Mouse (Mus musculus) right cerebral cortex, postnatal 36 days (tissue): Measurements from ENCODE around the gene Rbl2.

Experiments used
- DNase-seq, 2 experiments: peaks; one replicate each; pipeline ENCODE4 v3.0.0; 2022; ENCODE audit warnings: low spot score in 2 of 2, mixed read lengths in 1 of 2

Rbl2 gene

DNA sequence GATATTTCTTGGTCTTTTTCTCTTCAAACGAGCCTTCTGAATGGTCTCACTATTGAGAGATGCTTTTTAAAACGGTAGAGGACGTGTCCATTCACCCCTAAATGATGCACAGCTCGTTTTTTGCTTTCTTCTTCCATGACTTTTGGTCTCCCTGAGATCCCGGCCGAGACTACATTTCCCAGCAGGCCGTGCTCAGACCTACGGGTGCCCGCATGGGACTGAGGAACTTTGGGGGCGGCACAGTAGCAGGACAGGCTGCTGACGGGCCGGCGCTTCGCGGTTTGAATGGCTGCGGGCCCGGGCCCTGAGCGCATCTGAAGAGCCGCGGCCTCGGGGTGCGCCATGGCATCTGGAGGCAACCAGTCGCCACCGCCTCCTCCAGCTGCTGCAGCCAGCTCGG is at the start of gene Rbl2:
Gene Rbl2, plus strand, starts transcription at position 224 of the 400 bp plus-strand sequence.
- DNase-seq: peak; percentile 93 to 94

GRCm38 (mm10) chr8:91034417-91034816 is 35.4 kb upstream of the Rbl2 start:
- no peak for DNase-seq

GRCm38 (mm10) chr8:91036905-91037304 is 33.0 kb upstream of the Rbl2 start:
- DNase-seq: no peak

DNA sequence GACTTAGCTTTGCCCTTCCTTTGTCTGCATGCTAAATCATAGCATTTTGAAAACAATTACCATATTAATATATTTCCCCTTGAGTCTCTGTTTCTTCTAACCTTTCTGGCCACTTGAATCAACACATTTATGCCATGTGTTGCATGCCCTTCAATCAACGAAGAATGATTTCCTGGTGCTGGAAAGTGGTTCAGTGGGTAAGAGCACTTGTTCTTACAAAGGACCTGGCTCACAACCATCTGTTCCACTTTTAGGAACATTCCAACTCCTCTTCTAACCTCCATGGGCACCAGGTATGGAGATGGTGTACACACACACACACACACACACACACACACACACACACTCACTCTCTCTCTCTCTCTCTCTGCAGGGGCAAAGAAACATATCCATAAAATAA is 31.2 kb upstream of the Rbl2 start:
- no peak for DNase-seq

GRCm38 (mm10) chr8:91046370-91046769 is 23.5 kb upstream of the Rbl2 start:
- DNase-seq: no peak

- DNase-seq: peak; percentile 56 to 65
Measured at GRCm38 (mm10) chr8:91051037-91051436, 18.8 kb upstream of the Rbl2 start.

- no peak for DNase-seq
Measured at GRCm38 (mm10) chr8:91054418-91054817, 15.4 kb upstream of the Rbl2 start.

DNA sequence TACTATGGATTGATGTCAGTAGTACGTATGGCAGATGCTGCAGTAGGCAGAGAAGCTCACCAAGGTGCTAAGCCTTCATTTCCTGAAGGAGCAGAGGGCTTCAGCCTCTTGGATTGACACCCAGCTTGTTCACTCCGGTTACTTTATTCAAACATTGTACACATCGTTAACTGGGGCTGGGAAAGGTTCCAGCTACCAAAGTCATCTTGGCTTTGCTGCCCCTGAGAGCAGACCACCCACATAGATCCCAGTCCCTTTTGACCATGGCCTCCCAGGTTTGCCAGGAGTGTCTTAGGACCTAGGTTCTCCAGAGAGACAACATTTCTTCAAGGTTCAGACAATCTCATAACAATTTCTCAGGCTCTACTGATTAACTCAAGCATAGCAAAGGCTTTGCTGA is 13.0 kb upstream of the Rbl2 start:
- no peak for DNase-seq

DNA sequence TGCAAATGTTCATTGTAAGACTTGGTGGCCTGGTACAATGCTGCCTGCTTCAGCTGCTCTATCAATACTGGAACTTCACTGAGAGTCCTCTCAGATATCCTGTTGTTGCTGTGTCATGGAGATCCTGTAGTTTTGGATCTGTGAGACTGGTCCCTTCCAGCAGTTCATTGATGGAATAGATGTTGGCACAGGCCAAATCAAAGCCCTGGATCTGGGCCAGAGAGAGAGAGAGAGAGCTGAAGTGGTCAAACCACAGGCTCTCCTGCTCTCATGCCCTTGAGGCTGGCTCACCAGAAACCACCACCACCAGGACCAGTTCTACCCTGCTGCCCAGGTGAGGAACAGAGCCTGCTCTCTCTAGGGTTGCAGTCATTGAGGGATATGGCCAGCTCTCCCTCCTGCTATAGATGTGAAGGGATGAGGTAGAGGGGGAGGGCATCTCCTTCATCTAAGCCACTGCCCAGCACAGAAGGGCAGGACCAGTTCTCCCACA is 10.7 kb upstream of the Rbl2 start:
- no peak for DNase-seq

DNA sequence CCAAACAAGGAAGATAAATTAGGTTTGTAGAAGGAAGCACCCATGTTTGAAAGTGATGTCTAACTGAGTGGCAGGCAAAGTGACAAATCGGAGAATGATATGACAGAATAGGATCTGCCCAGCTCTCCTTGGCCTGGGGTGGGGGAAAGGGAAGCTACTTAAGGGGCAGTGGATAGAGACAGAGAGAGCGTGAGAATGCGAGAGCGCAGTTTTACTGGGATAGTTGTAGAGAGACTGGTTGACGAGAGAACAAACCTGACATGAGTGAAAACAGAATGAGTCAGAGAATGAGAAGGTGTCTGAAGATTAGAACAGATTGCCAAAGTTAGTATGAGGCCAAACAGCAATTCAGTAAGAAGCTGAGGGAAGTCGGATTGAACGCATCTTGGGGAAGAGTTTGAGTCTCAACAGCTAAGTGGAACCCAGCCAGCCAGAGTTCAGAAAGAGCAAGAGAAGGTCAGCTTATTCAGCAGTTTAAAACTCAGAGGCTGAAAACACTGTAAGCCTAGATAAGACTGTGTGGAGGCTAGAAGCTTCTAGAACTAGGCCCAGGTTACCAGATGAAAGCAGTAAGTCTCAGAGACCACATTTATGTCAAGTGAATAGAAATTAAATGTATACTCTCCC is 9.9 kb upstream of the Rbl2 start:
- no peak for DNase-seq

DNA sequence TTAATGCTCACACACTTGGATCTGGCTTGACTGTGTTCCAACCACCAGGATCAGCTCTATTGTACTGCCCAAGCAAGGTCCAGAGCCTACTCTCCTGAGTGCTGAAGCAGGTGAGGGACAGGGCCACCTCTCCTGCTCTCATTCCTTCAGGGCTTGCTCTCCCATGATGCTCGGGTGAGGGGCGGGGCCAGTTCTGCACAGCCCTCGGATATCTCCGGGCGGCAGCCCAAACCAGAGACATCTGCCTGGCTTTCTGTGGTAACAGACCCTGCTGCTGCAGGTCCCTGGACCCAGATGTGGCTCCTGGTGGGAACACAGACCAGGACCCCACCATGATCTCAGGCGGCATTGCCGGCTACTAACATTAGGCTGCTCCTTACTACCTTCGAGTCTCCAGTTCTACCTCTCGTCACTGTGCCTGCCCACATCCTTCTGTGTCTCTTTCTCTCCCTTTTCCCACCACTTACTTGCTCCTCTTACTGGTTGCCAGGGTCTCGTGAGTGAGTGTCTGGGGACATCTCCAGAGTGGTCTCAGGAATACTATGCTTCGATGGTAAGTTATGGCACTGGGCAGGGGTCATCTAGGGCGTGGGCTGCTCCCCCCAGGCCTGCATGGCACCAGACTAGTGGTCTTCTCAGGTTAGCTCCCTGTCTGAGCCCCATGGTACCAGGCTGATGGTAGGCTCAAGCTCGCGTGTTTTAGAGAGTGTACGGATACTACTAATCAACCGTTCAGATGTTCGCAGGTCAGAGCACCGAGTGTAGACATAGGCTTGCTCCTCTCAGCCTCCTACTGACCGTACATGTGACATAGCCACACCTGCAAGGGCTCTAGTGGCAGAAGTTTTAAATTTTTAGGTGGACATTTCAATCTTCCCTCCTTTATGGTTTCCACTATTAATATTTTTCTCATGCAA is 9.0 kb upstream of the Rbl2 start:
- no peak for DNase-seq

GRCm38 (mm10) chr8:91065179-91065578 is 4.7 kb upstream of the Rbl2 start:
- DNase-seq: no peak

DNA sequence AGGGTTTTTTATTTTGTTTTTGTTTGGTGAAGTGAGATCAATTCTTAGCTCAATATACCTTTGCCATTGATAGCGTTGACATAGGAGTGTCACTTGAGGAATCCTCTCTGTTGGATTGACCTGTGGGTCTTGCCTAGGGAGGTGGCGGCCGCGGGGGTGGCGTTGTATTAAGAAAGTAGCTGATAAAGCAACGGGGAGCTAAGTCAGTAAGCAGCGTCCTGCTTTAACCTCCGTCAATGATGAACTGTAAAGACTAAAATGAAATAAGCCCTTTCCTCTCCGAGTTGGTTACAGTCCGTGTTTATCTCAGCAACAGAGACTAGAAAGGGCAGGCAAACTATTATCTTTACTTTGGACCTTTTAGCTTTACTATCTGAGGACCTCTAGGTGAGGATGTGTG is 450 bp upstream of the Rbl2 start:
- DNase-seq: no peak

DNA sequence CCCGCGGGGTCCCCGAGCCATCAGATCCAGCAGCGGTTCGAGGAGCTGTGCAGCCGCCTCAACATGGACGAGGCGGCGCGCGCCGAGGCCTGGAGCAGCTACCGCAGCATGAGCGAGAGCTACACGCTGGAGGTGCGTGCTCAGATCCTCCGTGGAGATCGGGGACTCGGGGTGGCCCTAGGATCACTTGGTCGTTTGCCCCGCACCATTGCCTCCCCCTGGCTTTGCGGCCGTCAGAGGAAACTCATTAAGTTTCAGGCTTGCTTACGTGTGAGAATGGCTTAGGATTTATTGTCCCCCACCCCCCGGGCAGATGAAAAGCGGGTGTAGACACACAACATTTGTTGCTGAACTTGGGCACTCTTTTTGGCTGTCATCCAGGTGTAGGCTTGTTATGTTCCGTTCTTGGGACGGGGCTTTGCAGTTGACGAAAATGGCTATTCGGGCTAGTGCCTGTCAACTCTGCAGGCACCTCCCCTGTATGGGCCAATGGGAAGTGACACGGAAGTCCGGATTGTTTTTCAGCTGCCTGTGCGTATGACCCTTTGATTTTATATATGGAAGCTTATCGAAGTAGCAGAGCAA is 510 bp downstream of the Rbl2 start:
- peak; percentile 56 to 67 for DNase-seq

GRCm38 (mm10) chr8:91077077-91077867 is 7.4 kb downstream of the Rbl2 start:
- DNase-seq: no peak

DNA sequence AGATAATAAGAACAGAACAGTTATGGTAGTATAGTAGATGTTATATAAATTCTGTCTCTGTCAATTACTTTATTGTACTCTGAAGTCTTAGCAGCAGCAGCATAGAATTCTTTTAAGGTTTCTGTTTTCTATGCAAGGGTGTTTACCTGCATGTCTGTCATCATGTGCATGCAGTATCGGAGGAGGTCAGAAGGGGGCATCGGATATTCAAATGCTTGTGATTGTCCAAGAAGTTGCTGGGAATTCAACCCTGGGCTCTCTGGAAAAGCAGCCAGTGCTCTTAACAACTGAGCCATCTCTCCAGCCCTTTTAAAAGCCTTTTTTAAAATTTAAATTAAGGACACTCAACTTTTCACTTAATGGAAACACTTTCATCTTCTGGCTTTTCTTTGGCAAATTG is 9.8 kb downstream of the Rbl2 start:
- DNase-seq: no peak

GRCm38 (mm10) chr8:91081911-91082310 is 12.1 kb downstream of the Rbl2 start:
- DNase-seq: no peak

DNA sequence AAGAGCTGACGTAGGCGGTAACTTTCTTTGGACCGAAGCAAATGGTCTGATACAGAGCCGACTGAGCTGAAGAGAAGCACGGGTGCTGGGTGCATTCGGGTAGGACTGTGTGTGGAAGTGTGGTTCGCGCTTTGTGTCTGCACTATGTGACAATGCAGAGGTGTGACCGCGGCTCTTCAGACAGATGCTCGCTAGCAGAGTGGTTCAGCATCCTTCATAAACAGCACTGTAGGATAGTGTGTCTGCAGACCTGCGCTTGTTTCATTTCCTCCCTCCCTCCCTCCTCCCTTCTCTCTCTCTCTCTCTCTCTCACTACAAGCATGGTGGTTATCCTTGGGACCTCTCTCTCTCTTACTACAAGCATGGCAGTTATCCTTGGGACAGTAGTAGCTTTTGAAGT is 12.6 kb downstream of the Rbl2 start:
- DNase-seq: no peak

- no peak for DNase-seq
Measured at GRCm38 (mm10) chr8:91088452-91088851, 18.6 kb downstream of the Rbl2 start.

DNA sequence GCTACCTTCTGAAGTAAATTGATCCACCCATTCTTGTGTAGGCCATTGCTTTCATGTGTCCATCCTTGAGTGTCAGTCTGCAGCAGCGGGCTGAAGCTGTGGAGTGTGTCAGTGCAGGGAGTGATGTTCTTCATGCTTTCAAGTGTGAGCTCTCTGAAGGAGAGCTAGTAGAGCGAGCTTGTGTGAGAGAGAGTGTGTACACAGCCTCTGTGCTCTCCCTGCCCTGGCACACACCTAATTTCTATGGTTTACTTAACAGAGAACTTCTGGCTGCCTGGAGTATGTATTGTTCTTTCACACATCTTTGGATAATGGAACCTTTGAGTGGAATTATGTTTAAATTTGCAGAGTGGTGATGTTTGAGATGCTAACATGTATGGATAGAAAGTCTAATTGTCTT is 19.7 kb downstream of the Rbl2 start:
- no peak for DNase-seq

DNA sequence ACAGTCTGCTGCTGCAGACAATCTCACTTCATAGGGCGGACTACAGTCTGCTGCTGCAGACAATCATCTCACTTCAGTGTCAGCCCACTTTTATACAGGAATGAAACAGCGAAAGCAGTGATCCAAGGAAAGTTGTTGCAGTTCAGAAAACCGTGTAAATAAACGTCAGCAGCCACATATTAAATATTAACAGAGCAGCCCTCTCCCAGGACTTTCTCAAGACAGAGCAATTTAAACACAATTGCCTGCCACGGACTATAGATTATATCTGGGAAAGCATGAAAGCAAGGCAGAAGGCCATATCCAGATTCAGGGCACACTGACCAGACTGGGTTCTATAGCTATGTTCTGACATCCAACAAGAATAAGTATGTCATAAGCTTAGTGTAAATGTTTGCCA is 24.3 kb downstream of the Rbl2 start:
- DNase-seq: no peak

- DNase-seq: no peak
Measured at GRCm38 (mm10) chr8:91098106-91098505, 28.2 kb downstream of the Rbl2 start.
